Mouse (Mus musculus) hindbrain, embryonic 13.5 days (tissue): ENCODE measurements around the gene Yars. TPM values are rescaled to one million over a fixed set of nuclear protein-coding genes. Genes with fewer than 3 reads are reported as not detected.

Experiments
- ATAC-seq: fragments of 200-750 bp; cut with Nextera tagmentation; 2 replicates; pipeline ENCODE4 v1.8.0; 2017; ENCODE audit warnings: moderate TSS enrichment; ENCODE audit not compliant: low FRiP score
- H3K27ac ChIP-seq: fragments of 300-500 bp; sonication (generic); 2 replicates; pipeline ENCODE4 v1.5.1; 2015; ENCODE audit warnings: inconsistent platforms, mild to moderate bottlenecking, moderate library complexity
- H3K27me3 ChIP-seq: fragments of 300-500 bp; sonication (generic); 2 replicates; pipeline ENCODE4 v1.6.1; 2015; ENCODE audit warnings: mild to moderate bottlenecking, inconsistent platforms
- H3K36me3 ChIP-seq: fragments of 300-500 bp; sonication (generic); 2 replicates; pipeline ENCODE4 v1.6.1; 2015; ENCODE audit warnings: mild to moderate bottlenecking, inconsistent platforms
- H3K4me1 ChIP-seq: fragments of 300-500 bp; sonication (generic); replicated peaks from 2 replicates; pipeline ENCODE4 v1.6.1; 2015; ENCODE audit warnings: inconsistent platforms
- H3K4me2 ChIP-seq: fragments of 300-500 bp; sonication (generic); 2 replicates; pipeline ENCODE4 v1.6.1; 2015; ENCODE audit warnings: inconsistent platforms, mild to moderate bottlenecking, moderate library complexity
- H3K4me3 ChIP-seq: fragments of 300-500 bp; sonication (generic); 2 replicates; pipeline ENCODE4 v1.5.1; 2015; ENCODE audit warnings: mild to moderate bottlenecking, inconsistent platforms
- H3K9ac ChIP-seq: fragments of 300-500 bp; sonication (generic); 2 replicates; pipeline ENCODE4 v1.6.1; 2015; ENCODE audit warnings: mild to moderate bottlenecking, inconsistent platforms
- H3K9me3 ChIP-seq: fragments of 300-500 bp; sonication (generic); 2 replicates; pipeline ENCODE4 v1.6.1; 2016; ENCODE audit warnings: inconsistent platforms
- WGBS: fragments of 180-500 bp; shearing (Covaris S2); methylation state at CpG from one replicate; pipeline ENCODE4 v1.1.7; 2015; 5-methylcytosine and 5-hydroxymethylcytosine counted together
- polyA plus RNA-seq: library from polyadenylated mRNA; unstranded; fragments of >200 nt; fragmentation: Nextera tagmentation; extraction: Ambion mirVana; gene quantifications from 2 replicates; pipeline ENCODE4 v1.2.1, GENCODE M21; 2015

The Yars gene
- polyA plus RNA-seq, 1 experiment from 2014 or later, result 104 TPM

- Histone ChIP-seq H3K4me1 (peaks cover 50% of the 10 kb centered on the region), H3K9me3 (no peaks in the 10 kb centered on the region), H3K27me3 (0 out of 2 replicates have a peak, but pooled peaks cover 11% of the 10 kb centered on the region), H3K4me3 (peak overlapping the region; percentile 75), H3K36me3 (no peaks in the 10 kb centered on the region), H3K4me2 (peak overlapping the region; percentile 86), H3K9ac (peak overlapping the region; percentile 80), H3K27ac (0 out of 2 replicates have a peak overlapping the region, but pooled peaks have one; percentile 12)
- 6% methylated on average over 21 of the region's 21 CpGs for WGBS
- peak; percentile 14; the same call in 1 of the 2 replicates for ATAC-seq
Observed at GRCm38 (mm10) chr4:129237843-129238441, 48.4 kb downstream of the Yars start.

GRCm38 (mm10) chr4:129238579-129239016, 49.0 kb downstream of the Yars start:
- peaks cover 50% of the 10 kb centered on the region for H3K4me1 ChIP-seq
- H3K4me2 ChIP-seq, result peak overlapping the region; percentile 86
- H3K9me3 ChIP-seq, result no peaks in the 10 kb centered on the region
- peak overlapping the region; percentile 79 for H3K27ac ChIP-seq
- H3K36me3 ChIP-seq, result no peaks in the 10 kb centered on the region
- ATAC-seq, result peak; percentile 70
- 0 out of 2 replicates have a peak, but pooled peaks cover 11% of the 10 kb centered on the region for H3K27me3 ChIP-seq
- under 1% methylated on average over 21 of the region's 23 CpGs for WGBS
- H3K4me3 ChIP-seq, result peak overlapping the region; percentile 75
- peak overlapping the region; percentile 80 for H3K9ac ChIP-seq

GRCm38 (mm10) chr4:129239075-129239474, 49.5 kb downstream of the Yars start:
- peak; percentile 81 for ATAC-seq
- no peaks in the 10 kb centered on the region for H3K36me3 ChIP-seq
- peak overlapping the region; percentile 80 for H3K9ac ChIP-seq
- no peaks in the 10 kb centered on the region for H3K9me3 ChIP-seq
- H3K4me2 ChIP-seq, result peak overlapping the region; percentile 86
- H3K27ac ChIP-seq, result peak overlapping the region; percentile 79
- H3K4me1 ChIP-seq, result peaks cover 50% of the 10 kb centered on the region
- H3K27me3 ChIP-seq, result 0 out of 2 replicates have a peak, but pooled peaks cover 11% of the 10 kb centered on the region
- under 1% methylated on average over 28 of the region's 29 CpGs for WGBS
- H3K4me3 ChIP-seq, result peak overlapping the region; percentile 75

- H3K27ac ChIP-seq, result peak overlapping the region; percentile 58
- no peak overlapping the region for H3K4me3 ChIP-seq
- H3K4me1 ChIP-seq, result peaks cover 53% of the 10 kb centered on the region
- WGBS, result 14% methylated on average over 7 of the region's 7 CpGs
- no peaks in the 10 kb centered on the region for H3K9me3 ChIP-seq
- no peak overlapping the region for H3K9ac ChIP-seq
- H3K27me3 ChIP-seq, result peaks cover 36% of the 10 kb centered on the region
- no peak overlapping the region for H3K4me2 ChIP-seq
- ATAC-seq, result no peak
- no peaks in the 10 kb centered on the region for H3K36me3 ChIP-seq
Observed at GRCm38 (mm10) chr4:129241898-129242297, 52.3 kb downstream of the Yars start.

- H3K27me3 ChIP-seq, result peaks cover 40% of the 10 kb centered on the region
- H3K4me3 ChIP-seq, result no peak overlapping the region
- H3K9ac ChIP-seq, result 0 out of 2 replicates have a peak overlapping the region, but pooled peaks have one; percentile 2
- H3K27ac ChIP-seq, result peak overlapping the region; percentile 58
- no peak overlapping the region for H3K4me2 ChIP-seq
- H3K4me1 ChIP-seq, result peaks cover 49% of the 10 kb centered on the region
- 25% methylated on average over 4 of the region's 4 CpGs for WGBS
- no peaks in the 10 kb centered on the region for H3K36me3 ChIP-seq
- H3K9me3 ChIP-seq, result no peaks in the 10 kb centered on the region
- ATAC-seq, result no peak
Observed at GRCm38 (mm10) chr4:129242327-129242726, 52.8 kb downstream of the Yars start.

GRCm38 (mm10) chr4:129242761-129243160, 53.2 kb downstream of the Yars start:
- 21% methylated on average over 4 of the region's 4 CpGs for WGBS
- Histone ChIP-seq H3K4me2 (no peak overlapping the region), H3K36me3 (no peaks in the 10 kb centered on the region), H3K9ac (0 out of 2 replicates have a peak overlapping the region, but pooled peaks have one; percentile 2), H3K9me3 (no peaks in the 10 kb centered on the region), H3K27me3 (peaks cover 45% of the 10 kb centered on the region), H3K4me1 (peaks cover 46% of the 10 kb centered on the region), H3K4me3 (no peak overlapping the region), H3K27ac (peak overlapping the region; percentile 58; the same call in 1 of the 2 replicates)
- no peak for ATAC-seq

- H3K36me3 ChIP-seq, result no peaks in the 10 kb centered on the region
- no peak overlapping the region for H3K27ac ChIP-seq
- 59% methylated on average over 4 of the region's 4 CpGs for WGBS
- H3K9me3 ChIP-seq, result no peaks in the 10 kb centered on the region
- no peak overlapping the region for H3K9ac ChIP-seq
- H3K4me3 ChIP-seq, result no peak overlapping the region
- no peak overlapping the region for H3K4me2 ChIP-seq
- H3K4me1 ChIP-seq, result peaks cover 47% of the 10 kb centered on the region
- H3K27me3 ChIP-seq, result peaks cover 64% of the 10 kb centered on the region
- no peak for ATAC-seq
Observed at GRCm38 (mm10) chr4:129244802-129245201, 55.2 kb downstream of the Yars start.

- Histone ChIP-seq H3K4me1 (peaks cover 55% of the 10 kb centered on the region), H3K27ac (no peak overlapping the region), H3K4me2 (no peak overlapping the region), H3K9ac (no peak overlapping the region), H3K4me3 (no peak overlapping the region), H3K36me3 (no peaks in the 10 kb centered on the region), H3K27me3 (peaks cover 72% of the 10 kb centered on the region), H3K9me3 (no peaks in the 10 kb centered on the region)
- no peak for ATAC-seq
- 48% methylated on average over 15 of the region's 15 CpGs for WGBS
Observed at GRCm38 (mm10) chr4:129246360-129247301, 57.1 kb downstream of the Yars start.

GRCm38 (mm10) chr4:129247381-129248242, 58.1 kb downstream of the Yars start:
- H3K9me3 ChIP-seq, result no peaks in the 10 kb centered on the region
- peaks cover 82% of the 10 kb centered on the region for H3K27me3 ChIP-seq
- peak overlapping the region; percentile 77 for H3K9ac ChIP-seq
- peak overlapping the region; percentile 56 for H3K4me3 ChIP-seq
- WGBS, result 9% methylated on average over 24 of the region's 24 CpGs
- no peaks in the 10 kb centered on the region for H3K36me3 ChIP-seq
- peaks cover 47% of the 10 kb centered on the region for H3K4me1 ChIP-seq
- ATAC-seq, result no peak
- peak overlapping the region; percentile 92 for H3K4me2 ChIP-seq
- H3K27ac ChIP-seq, result no peak overlapping the region

GRCm38 (mm10) chr4:129248243-129248767, 58.7 kb downstream of the Yars start:
- Histone ChIP-seq H3K27me3 (peaks cover 87% of the 10 kb centered on the region), H3K9ac (peak overlapping the region; percentile 77), H3K9me3 (no peaks in the 10 kb centered on the region), H3K4me2 (peak overlapping the region; percentile 92), H3K36me3 (no peaks in the 10 kb centered on the region), H3K27ac (no peak overlapping the region), H3K4me3 (peak overlapping the region; percentile 56), H3K4me1 (peaks cover 44% of the 10 kb centered on the region)
- ATAC-seq, result no peak
- under 1% methylated on average over 44 of the region's 74 CpGs for WGBS

- no peak for ATAC-seq
- Histone ChIP-seq H3K4me1 (peaks cover 44% of the 10 kb centered on the region), H3K9ac (no peak overlapping the region), H3K4me2 (0 out of 2 replicates have a peak overlapping the region, but pooled peaks have one; percentile 92), H3K9me3 (no peaks in the 10 kb centered on the region), H3K27ac (no peak overlapping the region), H3K27me3 (peaks cover 85% of the 10 kb centered on the region), H3K36me3 (no peaks in the 10 kb centered on the region), H3K4me3 (no peak overlapping the region)
- 22% methylated on average over 7 of the region's 7 CpGs for WGBS
Observed at GRCm38 (mm10) chr4:129249288-129249687, 59.7 kb downstream of the Yars start.
